Mouse (Mus musculus) thymus, postnatal 25 days (tissue): ENCODE data around the gene Ska3.
A peak's percentile ranks its signal among the peaks of the same experiment; 100 is the strongest.
"Not testable (repeated sequence)": the region's sequence is repeated elsewhere in the genome, so short reads cannot be mapped to it uniquely, and the experiment has no call there.

Experiments used
- DNase-seq: peaks from one replicate; pipeline ENCODE4 v3.0.0; 2022

Ska3 gene

GRCm38 (mm10) chr14:57825788-57826751 lies at the start of gene Ska3, which contains the start of gene Mrpl57:
Gene Ska3, minus strand, starts transcription at chr14:57826185.
Gene Mrpl57, plus strand, starts transcription at chr14:57826234.
- DNase-seq, result peak; percentile 93

- DNase-seq, result no peak
These were observed 40.8 kb upstream of the Ska3 start for GRCm38 (mm10) chr14:57866676-57867276.

- no peak for DNase-seq
These were observed 39.3 kb upstream of the Ska3 start for GRCm38 (mm10) chr14:57865256-57865655.

GRCm38 (mm10) chr14:57863129-57863528 lies 37.1 kb upstream of the Ska3 start:
- no peak for DNase-seq

GRCm38 (mm10) chr14:57861987-57862412 lies 36.0 kb upstream of the Ska3 start:
- DNase-seq, result no peak

GRCm38 (mm10) chr14:57859520-57859919 lies 33.5 kb upstream of the Ska3 start:
- DNase-seq, result no peak

GRCm38 (mm10) chr14:57858601-57859000 lies 32.6 kb upstream of the Ska3 start:
- DNase-seq, result no peak

GRCm38 (mm10) chr14:57856037-57856436 lies 30.1 kb upstream of the Ska3 start:
- DNase-seq, result not testable (repeated sequence)

GRCm38 (mm10) chr14:57852961-57853360 lies 27.0 kb upstream of the Ska3 start:
- no peak for DNase-seq

GRCm38 (mm10) chr14:57850330-57850729 lies 24.3 kb upstream of the Ska3 start:
- no peak for DNase-seq

- no peak for DNase-seq
These were observed 22.7 kb upstream of the Ska3 start for GRCm38 (mm10) chr14:57848646-57849045.

GRCm38 (mm10) chr14:57848061-57848460 lies 22.1 kb upstream of the Ska3 start:
- not testable (repeated sequence) for DNase-seq

GRCm38 (mm10) chr14:57844535-57844934 lies 18.6 kb upstream of the Ska3 start:
- no peak for DNase-seq

GRCm38 (mm10) chr14:57835157-57835556 lies 9.2 kb upstream of the Ska3 start:
- DNase-seq, result no peak

- no peak for DNase-seq
These were observed 7.5 kb upstream of the Ska3 start for GRCm38 (mm10) chr14:57833526-57833925.

GRCm38 (mm10) chr14:57827284-57827683 lies 1.3 kb upstream of the Ska3 start:
- no peak for DNase-seq

- no peak for DNase-seq
These were observed 5.1 kb downstream of the Ska3 start for GRCm38 (mm10) chr14:57820839-57821238.

GRCm38 (mm10) chr14:57811844-57812243 lies 14.1 kb downstream of the Ska3 start:
- no peak for DNase-seq

- DNase-seq, result no peak
These were observed 15.1 kb downstream of the Ska3 start for GRCm38 (mm10) chr14:57810886-57811285.

GRCm38 (mm10) chr14:57808558-57808957 lies 17.4 kb downstream of the Ska3 start:
- DNase-seq, result peak; percentile 39

GRCm38 (mm10) chr14:57803731-57804130 lies 22.3 kb downstream of the Ska3 start:
- no peak for DNase-seq

- peak; percentile 97 for DNase-seq
These were observed 27.7 kb downstream of the Ska3 start, which contains the start of gene Sap18 for GRCm38 (mm10) chr14:57797991-57798931. Gene Sap18, plus strand, starts transcription at chr14:57798180.

GRCm38 (mm10) chr14:57797551-57797950 lies 28.4 kb downstream of the Ska3 start:
- DNase-seq, result no peak
